Comparison of ENCODE assay signal across 10 mouse cellular contexts in the genomic region with DNA sequence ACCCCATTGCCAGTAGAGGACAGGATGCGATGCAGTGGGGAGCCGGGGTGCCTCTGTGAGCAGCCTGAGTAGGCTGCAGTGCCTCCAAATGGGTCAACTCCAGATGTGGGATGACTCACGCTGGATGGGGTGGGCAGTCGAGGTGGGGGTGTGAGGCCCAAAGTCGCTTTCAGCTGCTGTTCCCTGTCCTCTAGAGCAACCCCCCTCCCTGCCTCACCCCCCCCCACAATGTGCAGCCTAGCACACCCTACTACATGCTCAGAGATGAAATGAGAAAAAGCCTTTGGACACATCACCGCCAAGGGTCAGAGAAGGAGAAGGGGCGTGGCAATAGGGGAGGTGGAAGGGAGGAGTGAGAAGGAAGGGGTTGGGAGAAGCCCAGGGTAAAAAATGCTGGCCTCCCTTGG.
DNase-seq lines count a peak whose midpoint lies in the region; ATAC-seq lines count a peak whose summit lies in the region.
"Had no signal": no experiment of that assay in that cellular context is flagged by ENCODE, and none has a peak within 500 bp of the region (broad histone marks: within the 10 kb centered on the region; RNA-seq: fewer than 3 reads in every experiment).

No protein-coding gene starts in this region.

- peak overlapping the region; percentile 5 for H3K4me3 ChIP-seq in limb, embryonic 10.5 days
- H3K4me3 ChIP-seq in forebrain, embryonic 14.5 days (ENCODE audit: low read depth, low read length) = no peak overlapping the region
- H3K4me3 ChIP-seq: forebrain, embryonic 15.5 days had no signal

- H3K27ac ChIP-seq in limb, embryonic 10.5 days = peak overlapping the region; percentile 82
- no peak overlapping the region for H3K27ac ChIP-seq in forebrain, embryonic 14.5 days (ENCODE audit: low read depth, low read length)
- H3K27ac ChIP-seq: forebrain, embryonic 15.5 days had no signal

- no peak for ATAC-seq in forebrain, embryonic 14.5 days
- ATAC-seq: forebrain, embryonic 15.5 days had no signal

- WGBS in limb, embryonic 10.5 days = 9% methylated on average over 7 of the region's 7 CpGs
- 14% methylated on average over 7 of the region's 7 CpGs for WGBS in forebrain, embryonic 14.5 days

- H3K36me3 ChIP-seq in limb, embryonic 10.5 days = no peaks in the 10 kb centered on the region
- H3K36me3 ChIP-seq in forebrain, embryonic 14.5 days (ENCODE audit: control insufficient read depth, insufficient read depth, low read length) = no peaks in the 10 kb centered on the region
- H3K36me3 ChIP-seq: forebrain, embryonic 15.5 days had no signal

- no peak overlapping the region for H3K4me2 ChIP-seq in forebrain, embryonic 14.5 days (ENCODE audit: low read length)

- H3K9ac ChIP-seq in forebrain, embryonic 14.5 days (ENCODE audit: low read length) = no peak overlapping the region
- H3K9ac ChIP-seq: forebrain, embryonic 15.5 days had no signal

- peaks cover 69% of the 10 kb centered on the region for H3K4me1 ChIP-seq in limb, embryonic 10.5 days
- peaks cover 6% of the 10 kb centered on the region; the same call in 1 of the 2 replicates for H3K4me1 ChIP-seq in forebrain, embryonic 14.5 days (ENCODE audit: control insufficient read depth, insufficient read depth, low read length)

- H3K27me3 ChIP-seq in limb, embryonic 10.5 days (ENCODE audit: low read depth, poor library complexity, severe bottlenecking) = peaks cover 9% of the 10 kb centered on the region; the same call in 1 of the 2 replicates
- peaks cover 13% of the 10 kb centered on the region; the same call in 1 of the 2 replicates for H3K27me3 ChIP-seq in forebrain, embryonic 14.5 days (replicated peaks; ENCODE audit: control insufficient read depth, insufficient read depth, low read length)
- H3K27me3 ChIP-seq: forebrain, embryonic 15.5 days had no signal

- DNase-seq in urinary bladder, postnatal 25 days (ENCODE audit: low spot score) = peak; percentile 23
- no peak for DNase-seq in urinary bladder, adult 2 months (ENCODE audit: low spot score)
- peak; percentile 98 for DNase-seq in heart, adult 11 months
- DNase-seq in limb, embryonic 10.5 days (ENCODE audit: low spot score) = no peak
- no peak for DNase-seq in layer of hippocampus, postnatal 14 days (ENCODE audit: low spot score in 2 of 2)
- DNase-seq in forebrain, embryonic 14.5 days (ENCODE audit: low spot score) = no peak
- DNase-seq in kidney, adult 9 months = no peak
- DNase-seq: liver; thymus, postnatal 4 days had no signal

- no peaks in the 10 kb centered on the region for H3K9me3 ChIP-seq in limb, embryonic 10.5 days (replicated peaks)
- H3K9me3 ChIP-seq in forebrain, embryonic 14.5 days (replicated peaks; ENCODE audit: control insufficient read depth, low read length) = no peaks in the 10 kb centered on the region
- H3K9me3 ChIP-seq: forebrain, embryonic 15.5 days had no signal

Comparison
In these comparisons a context has a peak if more than half of its experiments do, and no peak if none do; other contexts are left out.
1. DNase-seq: peak in urinary bladder, postnatal 25 days (single experiment) and heart, adult 11 months (single experiment); none in urinary bladder, adult 2 months (single experiment), limb, embryonic 10.5 days (single experiment), layer of hippocampus, postnatal 14 days (0 of 2), forebrain, embryonic 14.5 days (single experiment) and kidney, adult 9 months (single experiment).